Mouse (Mus musculus): ENCODE measurements around the gene Csdc2. TPM values are rescaled to one million over a fixed set of nuclear protein-coding genes. Genes with fewer than 3 reads are reported as not detected.
"Not testable (repeated sequence)": the region's sequence is repeated elsewhere in the genome, so short reads cannot be mapped to it uniquely, and the experiment has no call there.

Csdc2 gene
- total RNA-seq, 2 experiments from 2014 or later = 7.8 to 19.8 TPM

DNA sequence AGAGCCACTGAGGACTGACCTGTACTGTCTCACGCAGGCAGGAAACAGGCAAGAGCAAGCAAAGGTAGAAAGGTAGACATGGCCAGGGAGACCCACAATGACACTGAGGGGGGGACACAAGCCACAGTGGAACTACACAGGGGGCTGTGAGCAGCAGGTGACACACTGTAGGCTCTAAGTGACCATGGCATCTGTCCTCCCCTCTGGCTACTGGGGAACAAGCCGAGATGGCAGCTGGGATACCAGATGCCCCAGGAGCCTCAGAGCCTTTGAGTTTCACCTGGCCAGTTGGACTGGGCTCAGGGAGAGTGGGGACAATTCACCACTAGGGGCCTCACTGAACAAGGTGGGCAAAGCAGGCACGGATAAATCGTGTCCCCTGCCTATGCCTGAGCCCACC, 15.8 kb downstream of the Csdc2 start:
- intact Hi-C loops (cut with DNase I) = no loop called here
- no peak for DNase-seq

DNA sequence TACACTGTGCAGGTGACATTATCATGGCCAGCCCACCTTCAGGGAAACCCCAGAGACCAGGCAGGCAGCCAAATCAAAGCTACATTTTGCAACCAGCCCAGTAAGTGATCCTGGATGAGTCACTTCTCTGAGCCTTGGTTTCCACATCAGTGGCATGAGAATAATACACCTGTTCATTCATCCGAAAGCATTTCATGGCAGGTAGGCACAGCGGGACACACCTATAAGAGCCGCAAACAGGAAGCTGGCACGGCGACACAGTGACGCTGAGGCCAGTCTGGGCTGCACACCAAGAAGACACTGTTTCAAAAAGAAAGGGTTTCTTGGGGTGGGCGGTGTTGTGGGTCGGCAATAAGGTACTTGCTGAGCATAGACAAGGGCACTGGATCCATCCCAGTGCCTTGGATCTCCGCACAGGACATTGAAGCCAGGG, 17.6 kb downstream of the Csdc2 start:
- intact Hi-C loops (cut with DNase I) = no loop called here
- no peak for DNase-seq

DNA sequence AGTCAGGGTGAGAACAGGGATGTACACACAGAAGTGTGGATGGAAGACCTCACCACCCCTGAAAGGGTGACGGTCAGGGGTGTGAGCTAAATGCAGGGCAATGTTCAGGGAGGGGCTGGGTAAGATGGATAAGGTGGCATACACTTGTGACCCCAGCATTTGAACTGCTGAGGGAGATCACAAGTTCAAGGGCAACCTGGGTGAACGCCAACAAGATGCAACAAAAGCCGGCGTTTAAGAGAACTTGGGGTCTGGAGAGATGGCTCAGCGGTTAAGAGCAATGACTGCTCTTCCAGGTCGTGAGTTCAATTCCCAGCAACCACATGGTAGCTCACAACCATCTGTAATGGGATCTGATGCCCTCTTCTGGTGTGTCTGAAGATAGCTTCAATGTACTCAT, 18.2 kb downstream of the Csdc2 start:
- DNase-seq = no peak
- intact Hi-C loops (cut with DNase I) = no loop called here

DNA sequence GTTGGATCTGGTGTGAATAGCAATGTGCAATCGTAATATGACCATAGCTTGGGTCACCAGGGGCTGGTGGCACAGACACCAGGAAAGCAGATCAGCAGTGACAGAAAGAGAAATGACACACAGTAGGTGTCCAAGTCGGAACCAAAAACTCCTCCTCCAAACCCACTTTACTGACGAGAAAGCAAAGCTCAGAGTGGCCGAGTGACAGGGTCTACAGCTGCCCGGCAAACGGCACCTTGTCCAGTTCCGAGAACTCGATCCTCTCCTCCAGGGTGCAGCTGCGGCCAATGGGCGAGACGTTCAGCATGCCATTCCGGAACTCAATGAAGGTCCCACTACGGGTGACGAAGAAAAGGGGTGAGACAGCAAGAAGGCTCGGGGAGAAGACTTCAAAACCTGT, 18.9 kb downstream of the Csdc2 start:
- no peak for DNase-seq
- intact Hi-C loops (cut with DNase I) = no loop called here

DNA sequence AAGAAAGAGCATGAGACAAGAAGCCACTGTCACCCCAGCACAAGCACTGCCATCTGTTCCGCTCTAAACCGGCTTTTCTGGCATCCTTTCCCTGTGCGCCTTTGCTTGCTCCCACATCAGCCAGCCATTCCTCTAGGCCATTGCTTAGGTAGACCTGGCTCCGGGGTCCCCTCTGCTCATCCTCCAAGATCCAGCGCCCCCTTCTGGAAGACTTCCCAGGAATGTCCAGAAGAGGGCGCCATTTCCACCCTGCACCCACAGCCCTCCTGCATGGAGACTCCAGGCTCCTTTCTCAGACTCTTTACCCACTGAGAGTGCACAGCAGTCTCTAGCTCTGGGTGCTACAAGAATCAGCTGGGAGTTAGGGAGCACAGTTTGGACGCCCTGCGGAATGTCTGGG, 19.9 kb downstream of the Csdc2 start:
- peak; percentile 28 to 64 for DNase-seq
- intact Hi-C loops (cut with DNase I) = no loop called here

DNA sequence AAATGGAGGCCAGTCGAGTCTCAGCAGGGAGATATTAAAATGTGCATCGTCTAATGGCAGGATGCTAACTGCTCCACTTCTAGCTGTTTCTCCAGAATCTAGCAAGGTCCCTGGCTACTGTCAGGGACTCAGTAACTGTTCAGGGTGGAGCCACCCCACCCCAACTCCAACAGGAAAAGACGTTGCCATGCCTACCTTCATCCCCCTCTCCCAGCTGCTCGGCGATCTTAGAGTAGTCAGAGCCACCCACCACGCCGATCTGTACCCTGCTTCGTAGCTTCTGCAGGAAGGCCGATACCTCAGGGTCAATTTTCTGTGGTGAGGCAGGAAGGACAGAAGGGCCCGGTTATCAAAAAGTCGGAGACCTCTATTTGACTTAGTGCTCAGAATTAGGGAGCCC, 21.0 kb downstream of the Csdc2 start:
- intact Hi-C loops (cut with DNase I) = no loop called here
- no peak for DNase-seq

DNA sequence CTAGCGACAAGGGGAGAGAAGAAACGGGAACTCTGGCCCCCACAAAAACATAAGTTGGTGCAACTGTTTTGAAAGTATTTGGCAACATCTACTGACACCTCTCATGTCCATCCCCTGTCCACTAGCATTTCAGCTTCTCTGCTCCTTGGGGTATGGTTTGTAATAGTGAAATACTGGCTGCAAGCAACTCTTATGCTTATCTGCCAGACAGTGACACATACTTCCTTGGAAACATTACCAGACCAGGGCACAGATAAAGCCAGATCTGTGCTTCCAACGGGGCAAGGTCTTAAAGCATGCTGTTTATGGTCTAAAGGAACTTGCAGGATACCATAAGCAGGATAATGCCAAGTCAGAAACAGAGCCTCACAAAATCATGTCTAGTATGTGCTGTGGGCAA, 22.3 kb downstream of the Csdc2 start:
- intact Hi-C loops (cut with DNase I) = no loop called here
- DNase-seq = no peak

DNA sequence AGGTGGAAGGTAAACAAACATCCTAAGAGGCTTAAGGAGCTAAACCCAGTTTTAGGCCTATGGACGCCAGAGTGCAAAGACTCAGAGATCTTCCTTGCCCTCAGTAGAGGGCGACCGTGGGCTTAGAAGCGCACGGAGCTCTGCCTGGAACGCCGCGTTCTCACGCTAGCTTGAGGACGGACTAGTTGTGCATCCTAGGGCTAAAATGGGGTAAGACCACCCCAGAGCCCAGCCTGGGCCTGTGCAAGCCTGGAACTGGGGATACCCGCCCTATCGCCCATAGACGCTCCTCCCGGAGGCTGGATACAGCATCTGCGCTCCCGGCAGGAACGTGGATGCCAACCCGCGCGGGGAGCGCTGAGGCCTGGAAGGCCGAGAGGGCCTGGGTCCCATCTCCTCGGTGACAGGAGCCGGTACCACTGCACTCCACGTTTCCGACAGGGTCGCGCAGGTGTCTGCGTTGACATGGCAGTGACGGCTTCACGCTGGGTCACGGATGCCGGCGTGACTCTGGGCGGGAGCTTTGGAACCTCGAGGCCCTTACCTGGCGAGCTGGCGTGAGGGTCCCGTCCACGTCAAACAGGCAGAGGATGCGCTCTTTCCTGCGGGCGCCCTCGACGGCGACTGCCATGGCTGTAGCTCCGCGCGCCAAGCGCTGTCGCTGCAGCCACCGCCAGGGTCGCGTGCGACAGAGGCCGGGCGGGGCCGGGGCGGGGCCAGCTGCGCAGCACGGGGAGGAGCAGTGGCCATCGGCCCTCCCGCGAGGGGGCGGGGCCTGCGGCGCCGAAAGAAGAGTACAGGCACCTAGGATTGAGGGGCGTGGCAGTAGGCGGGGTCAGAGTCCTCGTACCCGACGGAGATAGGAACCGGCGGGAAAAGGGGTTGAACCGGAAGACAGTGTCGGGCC, 23.9 kb downstream of the Csdc2 start, which contains the start of gene Pmm1:
Gene Pmm1 (minus strand): TSS at position 760 of the 907 bp plus-strand sequence.
- DNase-seq = peak; percentile 98
- intact Hi-C loops (cut with DNase I) = loop anchor here (1.0 to 2.0 kb wide), 2 partner anchors 29 to 80 kb away; no protein-coding TSS in a partner anchor

DNA sequence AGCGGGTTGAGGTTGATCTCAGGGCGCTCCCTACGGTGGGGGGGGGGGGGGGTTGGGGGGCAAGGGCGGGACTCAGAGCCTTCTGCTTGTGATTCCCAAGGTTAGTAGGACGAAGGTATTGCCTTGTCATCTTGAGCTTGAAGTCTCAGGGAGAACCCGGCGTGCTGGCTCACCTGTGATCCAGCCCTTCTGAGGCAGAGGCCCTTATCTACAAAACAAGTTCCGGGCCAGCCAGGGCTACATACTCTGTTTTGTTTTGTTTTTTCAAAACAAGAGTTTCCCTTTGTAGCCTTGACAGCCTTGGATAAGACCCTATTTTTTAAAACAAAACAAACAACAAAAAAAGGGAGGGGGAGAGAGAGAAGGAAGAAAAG, 24.5 kb downstream of the Csdc2 start:
- intact Hi-C loops (cut with DNase I) = loop anchor here (2.0 kb wide), 1 partner anchor 80 kb away; no protein-coding TSS in a partner anchor
- no peak for DNase-seq

DNA sequence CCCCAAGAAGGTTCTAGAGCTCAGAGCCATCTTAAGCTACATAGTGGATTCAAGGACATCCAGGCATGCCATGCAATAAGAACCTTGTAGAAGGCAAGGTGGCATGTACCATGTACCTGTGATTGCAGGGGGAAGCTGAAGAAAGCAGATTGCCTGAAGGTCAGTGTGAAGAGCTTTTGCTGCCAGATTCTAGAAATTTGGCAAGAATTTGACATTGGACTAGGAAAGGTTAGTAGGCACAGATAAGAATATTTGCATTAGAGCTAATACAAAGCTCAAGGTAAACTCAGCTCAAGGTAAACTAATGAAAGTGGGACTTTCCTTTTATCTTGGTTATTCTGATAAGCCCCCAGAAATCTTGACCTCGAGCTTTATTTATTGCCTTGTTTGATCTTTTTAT, 27.7 kb downstream of the Csdc2 start:
- intact Hi-C loops (cut with DNase I) = no loop called here
- DNase-seq = no peak

DNA sequence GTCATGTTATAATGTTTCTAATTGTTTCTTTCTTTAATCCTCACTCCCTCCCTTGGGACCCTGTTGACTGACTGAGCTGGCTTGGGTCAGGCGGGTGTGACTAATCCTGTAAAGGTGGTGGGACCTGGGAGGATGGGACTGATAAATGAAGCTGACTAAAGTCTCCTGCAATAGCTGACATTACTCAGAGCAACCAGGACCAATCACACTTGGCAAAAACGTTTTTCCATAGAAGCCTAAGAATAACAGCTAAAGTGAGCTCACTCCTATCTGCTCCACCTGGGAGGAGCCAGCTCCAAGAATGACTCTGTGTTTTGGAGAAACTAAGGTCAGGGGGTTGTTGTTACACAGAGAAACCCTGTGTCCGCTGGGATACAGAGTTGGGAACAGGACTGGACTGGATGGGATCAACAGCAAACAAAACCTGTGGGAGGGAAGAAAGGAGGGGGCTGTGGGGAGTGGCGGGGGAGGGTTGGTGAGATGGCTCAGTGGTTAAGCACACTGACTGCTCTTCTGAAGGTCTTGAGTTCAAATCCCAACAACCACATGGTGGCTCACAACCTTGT, 28.5 kb downstream of the Csdc2 start:
- intact Hi-C loops (cut with DNase I) = no loop called here
- no peak for DNase-seq

DNA sequence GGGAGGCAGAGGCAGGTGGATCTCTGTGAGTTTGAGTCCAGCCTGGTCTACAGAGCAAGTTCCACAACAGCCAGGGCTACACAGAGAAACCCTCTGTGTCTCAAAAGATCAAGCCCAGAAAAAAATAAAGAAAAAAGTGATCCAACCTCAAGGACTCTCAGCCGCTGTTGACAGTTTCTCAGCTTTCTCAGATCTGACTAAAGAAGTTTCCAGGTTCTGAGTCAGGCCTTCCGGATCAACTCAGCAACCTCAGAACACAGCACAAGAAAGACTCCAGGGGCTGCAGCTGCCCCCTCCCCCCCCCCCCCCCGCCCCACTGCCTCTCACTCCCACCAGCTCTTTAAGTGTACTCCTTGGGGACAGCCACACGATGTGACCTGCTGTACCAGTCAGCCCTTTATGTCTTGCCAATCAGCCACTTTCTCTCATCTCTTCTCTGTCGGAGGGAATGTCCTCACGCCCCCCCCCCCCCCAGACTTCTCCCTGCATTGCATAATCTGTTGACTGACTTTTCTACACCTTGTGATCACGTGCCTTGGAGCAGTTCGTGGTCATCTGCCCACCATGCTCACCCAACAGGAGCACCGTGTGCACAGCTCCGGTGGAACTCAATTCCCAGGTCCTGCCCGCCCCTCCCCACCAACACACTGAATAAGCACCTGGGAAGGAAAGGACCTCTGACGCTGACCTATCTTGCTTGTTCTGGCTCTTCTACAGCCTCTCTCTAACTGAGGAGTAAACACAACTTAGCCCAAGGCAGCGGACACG, 29.7 kb downstream of the Csdc2 start:
- DNase-seq = no peak
- intact Hi-C loops (cut with DNase I) = no loop called here

DNA sequence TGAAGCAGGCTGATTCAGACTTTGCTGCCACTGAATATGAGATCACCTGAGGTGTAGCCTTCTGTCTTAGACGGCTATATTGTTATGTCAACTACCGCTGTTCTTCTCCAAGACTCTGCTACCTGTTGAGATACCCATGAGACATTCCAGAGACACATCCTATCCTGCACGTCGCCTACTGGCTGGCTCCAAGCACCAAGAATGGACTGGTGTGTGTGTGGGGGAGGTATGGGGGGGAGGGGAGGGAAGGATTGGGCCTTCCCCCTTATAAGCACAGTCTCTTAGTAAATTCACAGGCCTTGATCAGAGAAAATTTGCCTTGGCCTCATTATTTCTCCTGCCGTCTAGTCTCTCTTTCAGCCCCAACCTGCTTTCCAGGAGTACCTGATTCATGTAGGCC, 31.3 kb downstream of the Csdc2 start:
- no peak for DNase-seq
- intact Hi-C loops (cut with DNase I) = no loop called here

DNA sequence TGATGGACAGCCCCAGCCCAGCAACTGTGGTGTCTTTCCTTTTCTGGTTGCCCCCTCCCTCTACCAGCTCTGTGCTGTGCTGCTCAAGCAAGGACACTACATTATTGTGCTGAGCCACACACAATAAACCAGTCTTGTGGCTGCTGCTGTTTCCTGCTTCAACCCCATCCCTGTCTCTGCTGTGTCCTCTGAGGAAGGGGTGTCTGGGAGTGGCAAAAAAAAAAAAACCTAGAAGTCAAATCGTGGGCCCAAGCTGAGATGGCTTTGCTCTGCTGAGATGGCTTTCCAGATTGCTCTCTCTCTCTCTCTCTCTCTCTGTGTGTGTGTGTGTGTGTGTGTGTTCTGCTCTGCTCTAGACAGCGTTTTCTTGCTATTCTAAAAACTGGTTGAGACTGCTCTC, 31.9 kb downstream of the Csdc2 start:
- intact Hi-C loops (cut with DNase I) = no loop called here
- no peak for DNase-seq

DNA sequence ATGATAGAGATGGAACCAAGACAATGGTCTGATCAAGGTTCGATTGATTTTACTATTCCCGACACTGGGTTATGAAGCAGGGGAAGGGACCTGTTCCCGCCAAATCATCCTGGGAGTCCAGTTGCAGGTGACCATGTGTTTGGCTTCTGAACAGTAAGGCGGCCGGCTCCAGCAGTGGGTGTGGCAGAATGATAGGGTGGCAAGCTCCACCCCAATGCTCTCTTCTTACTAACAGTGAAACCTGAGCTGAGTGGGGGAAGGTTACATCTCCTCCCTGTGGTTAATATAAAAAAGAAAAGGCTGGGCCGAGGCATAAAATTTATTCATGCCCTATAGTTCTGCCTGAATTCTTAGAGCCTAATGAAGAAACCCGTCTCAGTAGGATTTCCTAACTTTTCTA, 32.6 kb downstream of the Csdc2 start:
- intact Hi-C loops (cut with DNase I) = no loop called here
- peak in 1 of 2 experiments; percentile 27 for DNase-seq

DNA sequence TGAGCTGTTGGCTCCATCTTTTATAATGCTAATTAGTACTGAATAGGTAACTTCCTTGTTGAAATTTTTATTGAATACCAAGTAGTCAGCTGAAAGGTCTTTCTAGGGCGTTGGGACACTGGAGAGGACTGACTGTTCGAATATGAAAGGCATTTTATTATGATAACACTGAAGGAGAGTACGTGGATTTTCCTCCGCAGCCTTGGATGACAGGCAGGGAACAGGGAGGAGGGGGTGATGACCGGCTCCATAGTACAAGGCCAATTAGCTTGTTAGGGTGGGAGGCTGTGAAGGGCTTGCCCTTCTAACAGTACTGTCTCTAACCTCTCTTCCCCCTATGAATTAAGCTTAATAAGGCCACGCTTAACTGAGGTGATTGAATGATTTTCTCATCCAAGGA, 33.1 kb downstream of the Csdc2 start:
- intact Hi-C loops (cut with DNase I); DNase-seq: not testable (repeated sequence)

DNA sequence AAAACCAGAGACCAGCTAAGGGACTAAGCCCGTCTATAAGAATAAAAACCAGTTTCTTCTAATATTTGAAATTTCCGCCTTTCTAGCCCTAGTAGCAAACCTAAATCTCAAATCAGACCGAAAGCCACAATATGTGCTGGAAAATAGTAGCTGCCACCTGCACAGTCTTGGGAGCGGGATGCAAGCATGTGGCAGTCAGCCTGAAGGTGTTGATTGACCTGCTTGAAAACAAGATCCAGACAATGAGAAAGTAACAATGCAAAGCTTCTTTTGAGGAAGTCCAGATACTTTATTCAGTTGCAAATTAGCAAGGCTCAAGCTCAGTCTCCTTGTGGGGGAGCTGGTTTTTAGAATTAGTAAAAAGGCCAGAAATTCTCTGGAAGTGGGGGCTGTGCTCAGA, 33.9 kb downstream of the Csdc2 start:
- DNase-seq; intact Hi-C loops (cut with DNase I): not testable (repeated sequence)

DNA sequence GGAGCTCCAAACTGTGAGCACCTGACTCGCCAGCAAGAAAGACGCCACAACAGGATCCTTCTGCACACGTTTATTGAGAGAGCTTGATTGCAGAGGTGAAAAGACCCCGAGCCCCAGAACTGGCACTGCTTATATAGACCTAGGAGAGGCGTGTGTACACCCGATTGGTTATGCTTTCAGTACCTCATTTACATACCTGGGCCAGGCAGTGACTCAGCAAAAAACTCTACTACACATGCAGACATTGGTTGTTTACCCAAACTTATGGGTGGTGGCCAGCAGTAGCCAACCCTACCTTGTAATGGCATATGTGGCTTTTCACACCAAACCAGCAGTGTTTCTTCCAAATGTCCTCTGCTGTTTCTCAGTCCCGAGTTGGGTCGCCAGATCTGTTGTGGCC, 38.6 kb downstream of the Csdc2 start:
- intact Hi-C loops (cut with DNase I); DNase-seq: not testable (repeated sequence)

DNA sequence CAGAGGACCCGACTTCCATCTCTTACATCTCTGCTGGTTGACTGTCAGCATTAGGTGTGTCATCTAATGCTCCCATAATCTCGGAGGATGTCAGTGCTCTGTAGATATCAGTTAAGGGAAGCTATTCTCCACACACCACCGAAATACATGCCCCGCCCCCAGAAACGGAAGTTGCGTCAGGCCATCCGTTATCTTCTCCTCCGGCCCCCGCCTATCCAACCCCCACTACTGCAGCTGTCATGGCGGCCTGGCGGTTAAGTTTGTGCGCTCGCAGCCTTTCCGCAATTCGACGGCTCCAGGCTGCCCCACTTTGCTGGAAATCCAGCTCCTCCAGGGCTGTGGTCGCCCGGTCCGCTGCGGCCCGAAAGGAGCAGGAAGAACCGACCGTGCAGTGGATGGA, 43.8 kb downstream of the Csdc2 start, which contains the start of gene 1700029P11Rik:
Gene 1700029P11Rik (plus strand): TSS at position 220 of the 400 bp plus-strand sequence.
- intact Hi-C loops (cut with DNase I) = no loop called here
- DNase-seq = no peak

DNA sequence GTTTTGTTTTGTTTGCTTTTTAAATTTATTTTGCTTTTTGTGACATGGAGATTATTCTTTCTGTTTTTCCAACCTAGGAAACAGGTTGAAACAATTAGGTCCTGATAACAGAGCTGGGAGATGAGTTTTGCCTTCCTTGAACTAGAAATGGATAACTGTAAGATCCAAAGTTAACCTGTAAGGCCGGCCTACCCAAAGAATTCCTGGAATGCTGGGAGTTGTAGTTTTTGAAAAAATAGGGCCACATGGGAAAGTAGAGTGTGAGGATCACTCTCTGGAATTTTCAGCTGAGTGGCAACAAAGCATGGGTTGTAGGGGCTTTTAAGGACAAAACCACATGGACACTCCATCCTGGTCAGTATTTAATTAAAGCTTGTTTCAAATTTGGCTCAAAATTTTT, 45.6 kb downstream of the Csdc2 start:
- intact Hi-C loops (cut with DNase I) = no loop called here
- DNase-seq = no peak
